Mouse (Mus musculus): Measurements from ENCODE around the gene Polr3h. TPM values are rescaled to one million over a fixed set of nuclear protein-coding genes. Genes with fewer than 3 reads are reported as not detected.

Gene Polr3h
- total RNA-seq, 1 experiment from 2014 or later: 64.6 TPM

GRCm38 (mm10) chr15:81882348-81882747, 43.7 kb downstream of the Polr3h start:
- no peak for ATAC-seq (replicated peaks; ENCODE audit: low read depth, poor library complexity, severe bottlenecking)

DNA sequence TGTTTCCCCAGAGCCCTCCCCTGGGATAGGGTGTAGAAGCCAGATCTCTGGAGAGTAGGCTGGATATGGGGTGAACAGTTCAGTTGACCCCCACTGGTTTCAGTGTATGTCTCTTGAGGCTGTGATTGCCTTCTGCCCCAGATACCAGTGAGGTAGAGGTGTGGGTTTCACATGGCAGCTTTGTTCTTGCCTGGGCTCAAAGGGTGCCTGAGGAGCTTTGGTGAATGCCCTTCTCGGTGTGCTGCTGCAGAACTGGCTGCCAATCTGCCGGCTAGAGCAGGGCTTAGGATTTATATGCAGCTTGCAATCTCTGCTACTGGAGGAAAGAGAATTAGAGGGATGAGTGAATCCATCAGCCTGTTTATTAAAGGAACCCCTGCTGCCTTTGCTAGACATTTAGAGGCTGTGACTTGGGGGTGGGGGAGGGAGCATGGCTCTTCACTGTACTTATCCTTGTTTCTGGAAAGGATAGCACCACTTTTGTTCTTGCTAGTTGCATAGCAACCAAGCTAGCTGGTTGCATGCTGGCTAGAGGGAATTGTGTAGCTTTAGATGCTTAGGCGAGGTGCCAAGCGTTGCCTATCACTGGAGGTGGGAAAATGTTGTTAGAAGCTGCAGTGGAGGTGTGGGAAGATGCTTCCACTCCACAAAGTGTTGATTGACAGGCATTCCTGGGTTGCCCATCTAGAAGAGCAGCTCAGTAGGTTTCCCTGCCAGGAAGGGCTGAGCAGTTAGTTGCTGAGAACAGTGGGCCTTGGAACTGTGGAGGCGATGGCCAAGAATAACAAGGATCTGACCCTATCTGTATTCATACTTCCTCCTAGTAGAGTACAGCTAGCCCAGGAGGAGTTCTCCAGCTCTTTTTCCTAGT, 46.3 kb downstream of the Polr3h start:
- no peak for ATAC-seq (replicated peaks; ENCODE audit: low read depth, poor library complexity, severe bottlenecking)

- peak; percentile 92 for ATAC-seq (replicated peaks; ENCODE audit: low read depth, poor library complexity, severe bottlenecking)
These were observed 53.5 kb downstream of the Polr3h start, which contains the start of gene Aco2 for GRCm38 (mm10) chr15:81872262-81873136. Aco2 (plus strand) TSS chr15:81872309.

DNA sequence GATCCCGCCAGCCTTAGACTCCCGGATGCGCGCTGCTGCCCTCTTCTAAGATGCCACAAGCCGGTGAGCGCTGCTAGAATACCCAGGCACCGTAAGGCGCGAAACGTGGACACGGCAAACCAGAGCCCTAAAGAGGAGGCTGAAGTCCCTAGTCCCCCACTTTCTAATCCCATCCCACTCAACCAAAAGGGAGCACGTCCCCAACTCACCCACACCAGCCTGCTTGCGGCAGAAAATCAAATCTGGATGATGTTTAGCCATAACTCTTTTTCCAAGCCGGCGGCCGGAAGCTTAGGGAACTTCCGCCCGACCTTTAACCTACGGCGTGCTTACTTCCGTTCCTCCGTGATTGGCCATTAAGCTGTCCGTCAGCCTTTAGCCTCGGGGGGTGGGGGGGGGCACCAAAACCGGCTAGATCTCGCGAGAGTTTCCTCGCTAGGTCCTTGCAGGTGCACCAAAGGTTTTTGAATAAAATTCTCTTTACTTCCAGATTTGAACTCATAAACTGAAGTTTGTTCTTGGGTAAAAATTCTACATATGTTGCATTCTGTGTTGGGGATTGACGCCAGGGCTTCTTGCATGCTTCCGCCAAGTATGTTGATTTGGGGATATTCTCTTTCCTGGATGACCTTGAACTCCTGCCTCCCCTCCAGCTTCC, 54.3 kb downstream of the Polr3h start, which contains the start of gene Phf5a:
TSS of gene Phf5a (minus strand) at position 308 of the 658 bp plus-strand sequence.
- peak; percentile 91 for ATAC-seq (replicated peaks; ENCODE audit: low read depth, poor library complexity, severe bottlenecking)

DNA sequence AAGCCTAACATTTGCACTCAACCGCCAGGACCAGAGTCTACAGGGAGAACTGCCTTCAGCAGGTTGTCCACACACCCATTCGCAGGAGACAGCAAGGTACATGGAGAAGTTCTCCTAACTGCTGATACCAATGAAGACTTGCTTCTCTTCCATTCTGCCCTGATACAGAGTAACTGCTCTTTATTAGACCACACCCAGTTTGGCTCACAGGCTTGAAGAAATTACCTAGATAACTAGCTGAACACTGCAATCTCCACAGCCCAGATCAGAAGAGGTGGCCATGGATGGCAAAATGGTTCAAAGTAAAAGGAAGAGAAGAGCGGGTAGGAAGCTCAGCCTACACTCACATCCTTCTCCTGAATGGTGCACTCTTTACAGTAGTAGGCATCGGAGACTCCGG, 56.1 kb downstream of the Polr3h start:
- ATAC-seq (replicated peaks; ENCODE audit: low read depth, poor library complexity, severe bottlenecking): no peak

DNA sequence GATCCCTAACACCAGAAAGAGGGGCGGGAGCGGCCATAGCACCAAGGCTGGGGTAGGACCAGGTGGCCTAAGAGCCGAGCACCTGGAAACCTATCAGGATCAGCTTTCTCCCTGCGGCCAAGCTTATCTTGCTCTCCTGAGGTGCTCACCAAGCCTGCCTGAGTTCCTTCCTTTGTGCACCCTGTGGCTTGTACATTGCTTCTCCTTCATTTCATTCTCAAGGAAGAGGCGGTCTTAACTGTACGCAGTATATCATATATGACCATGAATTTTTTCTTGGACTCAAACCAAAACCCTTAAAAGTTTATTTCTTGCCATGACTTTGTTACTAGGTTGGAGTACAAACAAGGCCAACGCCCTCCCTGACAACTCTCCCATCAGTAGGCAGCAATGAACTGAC, 61.8 kb downstream of the Polr3h start:
- ATAC-seq (replicated peaks; ENCODE audit: low read depth, poor library complexity, severe bottlenecking): no peak

GRCm38 (mm10) chr15:81860471-81861135, 65.4 kb downstream of the Polr3h start:
- no peak for ATAC-seq (replicated peaks; ENCODE audit: low read depth, poor library complexity, severe bottlenecking)

DNA sequence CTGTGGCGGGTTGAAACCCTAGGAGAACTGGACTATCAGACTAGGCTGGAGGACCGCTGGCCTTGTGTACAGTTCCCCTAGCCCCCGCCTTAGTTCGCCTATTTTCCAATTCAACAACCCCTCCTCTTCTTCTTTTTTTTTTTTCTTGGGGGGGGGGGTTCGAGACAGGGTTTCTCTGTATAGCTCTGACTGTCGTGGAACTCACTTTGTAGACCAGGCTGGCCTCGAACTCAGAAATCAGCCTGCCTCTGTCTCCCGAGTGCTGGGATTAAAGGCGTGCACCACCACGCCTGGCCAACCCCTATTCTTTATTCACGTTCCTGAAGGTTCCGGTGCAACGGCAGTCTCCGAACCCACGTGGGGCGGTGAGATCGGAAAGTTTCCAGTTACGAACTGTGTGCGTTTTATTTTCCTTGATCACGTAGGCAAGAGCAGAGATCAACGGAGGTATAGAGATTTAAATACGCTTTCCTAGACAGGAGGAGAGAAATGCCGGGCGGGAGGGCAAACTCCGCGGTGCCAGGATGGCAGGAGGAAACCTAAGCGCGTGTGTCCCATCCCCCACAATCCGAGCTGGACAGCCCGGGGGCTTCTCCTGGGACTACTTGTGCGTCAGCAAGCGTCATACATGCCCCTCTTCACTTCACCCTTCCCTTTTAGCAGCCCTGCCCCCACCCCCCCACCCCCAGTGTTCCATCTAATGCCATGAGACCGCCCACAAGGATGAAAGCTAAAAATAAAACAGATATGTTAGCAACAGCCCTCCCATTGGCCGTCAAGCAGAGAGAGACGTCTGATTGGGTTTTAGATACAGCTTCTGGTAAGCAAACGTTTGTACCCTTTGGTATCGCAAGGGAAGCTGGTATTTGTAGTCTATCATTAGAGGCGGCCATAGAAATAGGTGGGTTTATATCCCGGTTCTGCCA, 66.4 kb downstream of the Polr3h start:
- peak; percentile 53 for ATAC-seq (replicated peaks; ENCODE audit: low read depth, poor library complexity, severe bottlenecking)

DNA sequence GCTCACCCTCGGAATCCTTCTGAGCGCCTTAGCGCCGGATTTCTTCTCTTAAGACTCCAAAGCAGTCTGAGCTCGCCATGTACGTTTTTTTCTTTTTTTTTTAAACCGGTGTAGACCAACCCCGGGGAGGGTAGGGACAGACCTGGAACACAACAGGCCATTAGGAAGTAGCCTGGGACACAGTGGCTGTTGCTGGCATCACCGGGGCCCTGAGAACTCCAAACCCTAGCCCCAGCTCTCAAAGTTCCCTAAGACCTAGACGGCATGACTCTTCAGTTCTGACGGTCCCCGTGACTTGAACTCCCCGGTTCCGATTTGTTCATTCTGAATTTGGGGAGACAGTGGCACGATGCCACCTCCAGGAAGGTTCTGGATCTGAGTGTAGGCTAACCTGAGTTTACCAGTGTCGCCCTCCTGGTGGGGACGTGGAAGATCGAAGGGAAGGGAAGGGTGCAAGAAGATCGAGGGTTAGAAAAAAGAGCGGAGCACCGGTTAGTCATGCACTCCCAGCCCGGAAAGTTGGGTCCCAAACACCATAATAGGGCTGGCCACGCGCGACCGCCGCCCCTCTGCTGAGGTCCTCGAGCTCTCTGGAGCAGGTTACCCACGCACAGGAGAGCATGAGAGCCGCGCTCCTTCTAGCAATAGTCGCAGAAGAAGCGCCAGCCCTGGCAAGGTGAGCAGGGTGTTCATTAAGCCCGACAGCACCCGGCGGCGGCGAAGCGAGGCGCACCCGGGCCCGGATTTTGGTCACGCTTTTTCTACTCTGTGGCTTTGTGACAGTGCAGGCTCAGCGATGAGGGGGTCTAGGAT, 67.3 kb downstream of the Polr3h start, which contains the start of gene Tob2:
TSS of gene Tob2 (minus strand) at position 280 of the 813 bp plus-strand sequence.
- peak; percentile 6 for ATAC-seq (replicated peaks; ENCODE audit: low read depth, poor library complexity, severe bottlenecking)

DNA sequence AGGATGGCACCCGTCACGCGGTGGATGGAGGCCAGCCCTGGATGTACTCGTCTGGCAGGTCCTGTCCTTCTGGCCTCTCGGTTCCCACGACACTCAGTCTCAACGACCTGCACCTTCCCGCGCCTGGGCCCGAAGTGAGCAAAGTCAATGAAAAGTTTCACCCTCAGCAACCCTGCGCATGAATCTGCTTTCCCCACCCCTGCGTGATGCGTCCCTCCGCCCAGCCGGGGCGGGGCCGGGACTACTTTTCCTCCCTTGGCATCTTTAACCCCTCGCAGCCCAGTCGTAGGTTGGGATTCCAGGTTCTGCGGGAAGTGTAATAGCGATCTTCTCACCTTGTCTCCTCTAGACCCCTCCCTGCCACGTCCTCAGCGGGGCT, 67.9 kb downstream of the Polr3h start:
- peak; percentile 52 for ATAC-seq (replicated peaks; ENCODE audit: low read depth, poor library complexity, severe bottlenecking)

- ATAC-seq (replicated peaks; ENCODE audit: low read depth, poor library complexity, severe bottlenecking): peak; percentile 1; the same call in 1 of the 2 replicates
These were observed 68.3 kb downstream of the Polr3h start for GRCm38 (mm10) chr15:81857724-81858116.

DNA sequence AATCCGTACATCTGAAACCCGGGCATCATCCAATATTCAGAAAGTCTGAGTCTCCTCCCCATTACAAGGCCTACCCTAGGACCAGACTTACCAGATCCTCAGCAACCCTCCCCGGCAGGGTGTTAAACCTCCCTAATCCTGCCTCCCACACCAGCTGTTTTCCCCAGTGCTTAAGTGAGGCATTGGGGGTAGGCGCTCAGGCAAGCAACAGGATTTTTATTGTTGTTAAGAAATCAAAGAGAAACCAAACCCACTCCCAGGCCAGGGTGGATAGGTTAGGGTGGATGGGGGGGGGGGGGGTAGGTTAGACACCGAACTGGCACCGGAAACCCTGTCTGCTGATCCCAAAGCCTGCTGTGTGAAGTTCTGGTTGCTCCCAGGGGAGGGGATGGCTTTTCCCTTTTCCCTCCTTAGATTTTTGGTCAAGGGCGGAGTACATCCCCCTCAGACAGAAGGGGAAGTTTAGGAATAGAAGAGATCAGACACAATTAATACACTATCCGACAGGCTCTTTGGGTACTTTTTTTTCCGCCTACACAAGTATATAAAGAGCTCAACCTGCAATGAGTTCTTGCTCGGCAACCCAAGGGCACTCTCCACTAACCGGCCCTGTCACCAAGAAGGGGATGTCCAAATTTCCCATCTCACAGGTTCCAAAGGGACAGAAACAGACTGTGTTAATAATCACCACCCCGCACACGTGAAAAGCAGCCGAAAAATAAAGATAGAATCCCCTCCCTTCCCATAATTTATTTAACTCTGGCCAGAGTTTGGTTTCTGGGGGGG, 68.9 kb downstream of the Polr3h start:
- ATAC-seq (replicated peaks; ENCODE audit: low read depth, poor library complexity, severe bottlenecking): no peak

- peak; percentile 48 for ATAC-seq (replicated peaks; ENCODE audit: low read depth, poor library complexity, severe bottlenecking)
These were observed 69.8 kb downstream of the Polr3h start for GRCm38 (mm10) chr15:81856030-81856790.

GRCm38 (mm10) chr15:81853081-81853480, 73.0 kb downstream of the Polr3h start:
- ATAC-seq (replicated peaks; ENCODE audit: low read depth, poor library complexity, severe bottlenecking): no peak

DNA sequence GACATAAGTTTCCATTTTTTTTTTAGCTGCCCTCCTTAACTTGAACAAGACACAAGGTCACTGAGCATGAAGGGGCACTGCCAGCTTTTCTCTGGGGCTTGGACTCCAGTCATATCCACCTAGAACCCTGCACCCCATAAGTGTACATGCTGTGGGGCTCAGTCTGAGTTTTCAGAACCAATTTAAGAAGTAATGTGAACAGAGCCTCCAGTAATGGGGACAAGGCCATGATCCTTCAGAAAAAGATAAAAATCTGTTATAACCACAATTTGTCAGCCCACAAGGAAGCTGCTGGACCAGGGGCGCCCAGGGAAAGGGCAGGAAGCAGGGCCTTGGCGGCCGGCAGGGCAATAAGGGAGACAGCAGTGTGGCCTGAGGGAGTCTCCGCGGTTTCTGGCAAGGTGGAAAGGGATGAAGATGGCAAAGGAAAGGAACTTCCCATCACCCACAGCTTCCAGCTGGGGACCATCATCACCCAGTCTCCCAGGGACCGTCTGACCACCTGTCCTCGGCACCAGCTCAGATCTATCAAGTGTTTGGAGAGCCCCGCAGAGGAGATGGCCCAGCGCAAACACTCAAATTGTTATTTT, 73.5 kb downstream of the Polr3h start:
- ATAC-seq (replicated peaks; ENCODE audit: low read depth, poor library complexity, severe bottlenecking): no peak

GRCm38 (mm10) chr15:81851375-81851774, 74.7 kb downstream of the Polr3h start:
- peak; percentile 64 for ATAC-seq (replicated peaks; ENCODE audit: low read depth, poor library complexity, severe bottlenecking)
